In genomic region chr11:36694810-36695209, GRCm38 (mm10) we compare ENCODE assay signal across 21 mouse cellular contexts.
DNase-seq lines count a peak whose midpoint lies in the region; ATAC-seq and TF ChIP-seq lines count a peak whose summit lies in the region.
"Had no signal": no experiment of that assay in that cellular context is flagged by ENCODE, and none has a peak within 500 bp of the region (broad histone marks: within the 10 kb centered on the region; RNA-seq: fewer than 3 reads in every experiment).

No protein-coding gene starts in this region.

- TF ChIP-seq POLR2A in cortical plate, adult 2 months (IDR thresholded peaks at IDR 0.05; ENCODE audit: extremely low read depth, insufficient read depth, low read length) = no peak

- no peak overlapping the region for H3K27ac ChIP-seq in forebrain, embryonic 14.5 days (ENCODE audit: low read depth, low read length)
- no peak overlapping the region for H3K27ac ChIP-seq in forebrain, embryonic 11.5 days (ENCODE audit: low read depth, low read length)
- 0 out of 2 replicates have a peak overlapping the region, but pooled peaks have one; percentile 9 for H3K27ac ChIP-seq in cortical plate, adult 2 months (ENCODE audit: insufficient read depth, low read length)
- H3K27ac ChIP-seq in hindbrain, embryonic 12.5 days = peak overlapping the region; percentile 67
- peak overlapping the region; percentile 49 for H3K27ac ChIP-seq in midbrain, embryonic 12.5 days (replicated peaks)
- H3K27ac ChIP-seq: neural tube, embryonic 13.5 days had no signal

- peaks cover 38% of the 10 kb centered on the region for H3K4me1 ChIP-seq in forebrain, embryonic 14.5 days (ENCODE audit: control insufficient read depth, insufficient read depth, low read length)
- H3K4me1 ChIP-seq in forebrain, embryonic 11.5 days (replicated peaks; ENCODE audit: control insufficient read depth, insufficient read depth, low read length) = peaks cover 16% of the 10 kb centered on the region
- H3K4me1 ChIP-seq in cortical plate, adult 2 months (ENCODE audit: control insufficient read depth, insufficient read depth, low read length) = no peaks in the 10 kb centered on the region
- H3K4me1 ChIP-seq in hindbrain, embryonic 12.5 days = peaks cover 35% of the 10 kb centered on the region
- H3K4me1 ChIP-seq in midbrain, embryonic 12.5 days = peaks cover 46% of the 10 kb centered on the region

- TF ChIP-seq CTCF in cortical plate, adult 2 months (IDR thresholded peaks at IDR 0.05; ENCODE audit: extremely low read depth, insufficient read depth, low read length) = peak; percentile 35; the same call in 1 of the 2 replicates

- H3K27me3 ChIP-seq in forebrain, embryonic 14.5 days (replicated peaks; ENCODE audit: control insufficient read depth, insufficient read depth, low read length) = no peaks in the 10 kb centered on the region
- H3K27me3 ChIP-seq in forebrain, embryonic 11.5 days (ENCODE audit: control insufficient read depth, insufficient read depth, low read length) = no peaks in the 10 kb centered on the region
- no peaks in the 10 kb centered on the region for H3K27me3 ChIP-seq in hindbrain, embryonic 12.5 days
- H3K27me3 ChIP-seq in midbrain, embryonic 12.5 days = no peaks in the 10 kb centered on the region
- H3K27me3 ChIP-seq: neural tube, embryonic 13.5 days had no signal

- H3K4me2 ChIP-seq in forebrain, embryonic 14.5 days (ENCODE audit: low read length) = 0 out of 2 replicates have a peak overlapping the region, but pooled peaks have one; percentile 6
- H3K4me2 ChIP-seq in forebrain, embryonic 11.5 days (ENCODE audit: low read depth, low read length, severe bottlenecking) = no peak overlapping the region
- no peak overlapping the region for H3K4me2 ChIP-seq in hindbrain, embryonic 12.5 days (replicated peaks)
- H3K4me2 ChIP-seq in midbrain, embryonic 12.5 days (replicated peaks) = no peak overlapping the region
- H3K4me2 ChIP-seq: heart, embryonic 11.5 days; neural tube, embryonic 13.5 days had no signal

- WGBS in forebrain, embryonic 14.5 days = 39% methylated on average over 8 of the region's 8 CpGs
- 59% methylated on average over 8 of the region's 8 CpGs for WGBS in forebrain, embryonic 11.5 days
- 57% methylated on average over 8 of the region's 8 CpGs for WGBS in hindbrain, embryonic 12.5 days
- WGBS in midbrain, embryonic 12.5 days = 55% methylated on average over 8 of the region's 8 CpGs

- no peaks in the 10 kb centered on the region for H3K36me3 ChIP-seq in forebrain, embryonic 14.5 days (ENCODE audit: control insufficient read depth, insufficient read depth, low read length)
- H3K36me3 ChIP-seq in forebrain, embryonic 11.5 days (ENCODE audit: control insufficient read depth, insufficient read depth, low read length) = no peaks in the 10 kb centered on the region
- H3K36me3 ChIP-seq in hindbrain, embryonic 12.5 days = no peaks in the 10 kb centered on the region
- H3K36me3 ChIP-seq in midbrain, embryonic 12.5 days = no peaks in the 10 kb centered on the region
- H3K36me3 ChIP-seq: neural tube, embryonic 13.5 days had no signal

- H3K9me3 ChIP-seq in forebrain, embryonic 14.5 days (replicated peaks; ENCODE audit: control insufficient read depth, low read length) = no peaks in the 10 kb centered on the region
- no peaks in the 10 kb centered on the region for H3K9me3 ChIP-seq in forebrain, embryonic 11.5 days (ENCODE audit: control insufficient read depth, low read length)
- no peaks in the 10 kb centered on the region for H3K9me3 ChIP-seq in hindbrain, embryonic 12.5 days (replicated peaks)
- H3K9me3 ChIP-seq in midbrain, embryonic 12.5 days = no peaks in the 10 kb centered on the region
- H3K9me3 ChIP-seq: neural tube, embryonic 13.5 days had no signal

- ATAC-seq in forebrain, embryonic 14.5 days = no peak
- no peak for ATAC-seq in forebrain, embryonic 11.5 days (replicated peaks; ENCODE audit: low FRiP score)
- ATAC-seq in hindbrain, embryonic 12.5 days (ENCODE audit: low FRiP score) = no peak
- no peak for ATAC-seq in midbrain, embryonic 12.5 days (ENCODE audit: low FRiP score, low read depth)
- no peak for ATAC-seq in inflammation-experienced regulatory T-cells, adult 6 months
- ATAC-seq: liver, postnatal 0 days; Patski had no signal

- intact Hi-C loops in gastrocnemius, postnatal 14 days (cut with DNase I; ENCODE audit: low total_unique reads) = no loop called here

- no peak overlapping the region for H3K4me3 ChIP-seq in forebrain, embryonic 14.5 days (ENCODE audit: low read depth, low read length)
- H3K4me3 ChIP-seq in forebrain, embryonic 11.5 days (ENCODE audit: low read depth, low read length) = no peak overlapping the region
- H3K4me3 ChIP-seq in cortical plate, adult 2 months (ENCODE audit: insufficient read depth, low read length) = no peak overlapping the region
- H3K4me3 ChIP-seq in hindbrain, embryonic 12.5 days = no peak overlapping the region
- no peak overlapping the region for H3K4me3 ChIP-seq in midbrain, embryonic 12.5 days
- H3K4me3 ChIP-seq: neural tube, embryonic 13.5 days had no signal

- peak; percentile 42 for DNase-seq in forebrain, embryonic 14.5 days (ENCODE audit: low spot score)
- DNase-seq in forebrain, embryonic 11.5 days (ENCODE audit: low spot score) = no peak
- no peak for DNase-seq in ovary, postnatal 36 days (ENCODE audit: low spot score)
- no peak for DNase-seq in gastrocnemius, postnatal 14 days
- DNase-seq: B cell, adult 2 months; cerebellum, adult 9-11 months; gastrocnemius, postnatal 25 days; heart, postnatal 36 days; kidney, adult 11 months; kidney, postnatal 36 days; liver, postnatal 0 days; lung, postnatal 36 days; retina, postnatal 1 day; thymus, adult 18-20 months had no signal

- H3K9ac ChIP-seq in forebrain, embryonic 14.5 days (ENCODE audit: low read length) = no peak overlapping the region
- no peak overlapping the region for H3K9ac ChIP-seq in forebrain, embryonic 11.5 days (ENCODE audit: low read length)
- H3K9ac ChIP-seq in hindbrain, embryonic 12.5 days = no peak overlapping the region
- H3K9ac ChIP-seq in midbrain, embryonic 12.5 days (replicated peaks) = no peak overlapping the region
- H3K9ac ChIP-seq: liver, postnatal 0 days; neural tube, embryonic 13.5 days had no signal

Comparison
In these comparisons a context has a peak if more than half of its experiments do, and no peak if none do; other contexts are left out.
1. H3K27ac ChIP-seq: peak in cortical plate, adult 2 months (single experiment), hindbrain, embryonic 12.5 days (single experiment) and midbrain, embryonic 12.5 days (single experiment); none in forebrain, embryonic 14.5 days (single experiment) and forebrain, embryonic 11.5 days (single experiment).